Comparison of ENCODE assay signal across 8 mouse cellular contexts in genomic region chr5:105404961-105405360, GRCm38 (mm10). TPM values are rescaled to one million over a fixed set of nuclear protein-coding genes. Genes with fewer than 3 reads are reported as not detected.
A peak's percentile ranks its signal among the peaks of the same experiment; 100 is the strongest.
DNase-seq lines count a peak whose midpoint lies in the region; ATAC-seq lines count a peak whose summit lies in the region.

No protein-coding gene starts in this region.

- no peak overlapping the region for H3K4me3 ChIP-seq in hindbrain, embryonic 11.5 days (ENCODE audit: low read depth, low read length)
- no peak overlapping the region for H3K4me3 ChIP-seq in hindbrain, embryonic 13.5 days

- DNase-seq in hindbrain, embryonic 11.5 days (ENCODE audit: low spot score), result peak; percentile 85
- peak; percentile 66 for DNase-seq in R1 (ENCODE audit: low read depth, low spot score)
- peak; percentile 91 for DNase-seq in embryo, embryonic 10.5 days (ENCODE audit: low spot score)
- DNase-seq in heart, postnatal 25 days (ENCODE audit: low spot score), result peak; percentile 25
- DNase-seq in layer of hippocampus, postnatal 25 days (ENCODE audit: extremely low spot score in 1 of 2, low spot score in 1 of 2), result peak; percentile 67 to 97
- DNase-seq in mesoderm, embryonic 11.5 days (ENCODE audit: low read depth, low spot score), result peak; percentile 71
- peak; percentile 31 to 55 for DNase-seq in thymus, adult 18-20 months

- no peaks in the 10 kb centered on the region for H3K4me1 ChIP-seq in hindbrain, embryonic 11.5 days (replicated peaks; ENCODE audit: control insufficient read depth, insufficient read depth, low read length)
- peaks cover 8% of the 10 kb centered on the region; the same call in 1 of the 2 replicates for H3K4me1 ChIP-seq in hindbrain, embryonic 13.5 days (replicated peaks)

- H3K4me2 ChIP-seq in hindbrain, embryonic 11.5 days (replicated peaks; ENCODE audit: low read depth, low read length), result no peak overlapping the region
- H3K4me2 ChIP-seq in hindbrain, embryonic 13.5 days, result no peak overlapping the region

- no peaks in the 10 kb centered on the region for H3K36me3 ChIP-seq in hindbrain, embryonic 11.5 days (ENCODE audit: control insufficient read depth, insufficient read depth, low read length)
- H3K36me3 ChIP-seq in hindbrain, embryonic 13.5 days, result no peaks in the 10 kb centered on the region

- H3K27ac ChIP-seq in hindbrain, embryonic 11.5 days (ENCODE audit: low read depth, low read length), result no peak overlapping the region
- H3K27ac ChIP-seq in hindbrain, embryonic 13.5 days, result no peak overlapping the region

- no peaks in the 10 kb centered on the region for H3K9me3 ChIP-seq in hindbrain, embryonic 11.5 days (ENCODE audit: control insufficient read depth, low read length)
- no peaks in the 10 kb centered on the region for H3K9me3 ChIP-seq in hindbrain, embryonic 13.5 days

- intact Hi-C loops in heart, postnatal 25 days (cut with DNase I), result loop anchor here (1.0 to 10.0 kb wide), 5 partner anchors 37 to 464 kb away; no protein-coding TSS in a partner anchor

- H3K27me3 ChIP-seq in hindbrain, embryonic 11.5 days (ENCODE audit: control insufficient read depth, insufficient read depth, low read length), result no peaks in the 10 kb centered on the region
- 0 out of 2 replicates have a peak, but pooled peaks cover 3% of the 10 kb centered on the region for H3K27me3 ChIP-seq in hindbrain, embryonic 13.5 days

- no peak for ATAC-seq in hindbrain, embryonic 11.5 days (ENCODE audit: low FRiP score)
- ATAC-seq in hindbrain, embryonic 13.5 days (ENCODE audit: low FRiP score), result no peak

- WGBS in hindbrain, embryonic 11.5 days, result 13% methylated on average over 8 of the region's 8 CpGs
- WGBS in hindbrain, embryonic 13.5 days, result 11% methylated on average over 8 of the region's 8 CpGs

- no peak overlapping the region for H3K9ac ChIP-seq in hindbrain, embryonic 11.5 days (ENCODE audit: low read depth, low read length)
- no peak overlapping the region for H3K9ac ChIP-seq in hindbrain, embryonic 13.5 days

RNA-seq across cellular contexts. Expression of gene Lrrc8b, which starts 10.6 kb away (rescaled TPM):
- 10.5 and 11.6 TPM in 2 replicates for polyA plus RNA-seq in hindbrain, embryonic 11.5 days (2014; fragmentation: Nextera tagmentation; extraction: Ambion mirVana)
- polyA plus RNA-seq in hindbrain, embryonic 13.5 days (2015; fragmentation: Nextera tagmentation; extraction: Ambion mirVana), result 13.4 and 13.7 TPM in 2 replicates
- total RNA-seq in heart, postnatal 25 days (2021), result 1 to 10 TPM; 4.2 to 5.3 TPM
- 10 to 100 TPM; 65.5 to 70.3 TPM for total RNA-seq in layer of hippocampus, postnatal 25 days (2021)

Comparison
In these comparisons a context has a peak if more than half of its experiments do, and no peak if none do; other contexts are left out.
1. DNase-seq: peak in every context shown above with its lines; median percentile 91 in embryo, embryonic 10.5 days; 85 in hindbrain, embryonic 11.5 days; 82 in layer of hippocampus, postnatal 25 days; 71 in mesoderm, embryonic 11.5 days; 66 in R1; 43 in thymus, adult 18-20 months; 25 in heart, postnatal 25 days.
2. RNA of gene Lrrc8b, which starts 10.6 kb away (total RNA-seq): 65.5 to 70.3 TPM in layer of hippocampus, postnatal 25 days; 4.2 to 5.3 TPM in heart, postnatal 25 days; every median in the first group is over 10 times any median in the second.